Mouse (Mus musculus) brain, adult 2 months (tissue): ENCODE data around the gene Arhgef6.

Source experiments
- DNase-seq: peaks from one replicate; pipeline ENCODE4 v3.0.0; 2011; ENCODE audit warnings: low read depth, low spot score

Gene Arhgef6

GRCm38 (mm10) chrX:57303188-57303878 lies 35.2 kb downstream of the Arhgef6 start:
- peak; percentile 37 for DNase-seq

GRCm38 (mm10) chrX:57298946-57299345 lies 39.6 kb downstream of the Arhgef6 start:
- DNase-seq: peak; percentile 3

- no peak for DNase-seq
These were observed 50.1 kb downstream of the Arhgef6 start for GRCm38 (mm10) chrX:57288458-57288857.

- no peak for DNase-seq
These were observed 52.2 kb downstream of the Arhgef6 start for GRCm38 (mm10) chrX:57286281-57286680.

GRCm38 (mm10) chrX:57282184-57282583 lies 56.3 kb downstream of the Arhgef6 start:
- no peak for DNase-seq

GRCm38 (mm10) chrX:57277560-57278335 lies 60.8 kb downstream of the Arhgef6 start:
- no peak for DNase-seq

- no peak for DNase-seq
These were observed 75.0 kb downstream of the Arhgef6 start for GRCm38 (mm10) chrX:57263515-57263914.

GRCm38 (mm10) chrX:57260744-57261143 lies 77.8 kb downstream of the Arhgef6 start:
- peak; percentile 43 for DNase-seq

GRCm38 (mm10) chrX:57253329-57254055 lies 85.0 kb downstream of the Arhgef6 start:
- no peak for DNase-seq

- no peak for DNase-seq
These were observed 100.0 kb downstream of the Arhgef6 start for GRCm38 (mm10) chrX:57238572-57238971.

- DNase-seq: no peak
These were observed 102.5 kb downstream of the Arhgef6 start for GRCm38 (mm10) chrX:57235982-57236381.

GRCm38 (mm10) chrX:57233596-57233995 lies 104.9 kb downstream of the Arhgef6 start:
- DNase-seq: peak; percentile 64

- no peak for DNase-seq
These were observed 110.4 kb downstream of the Arhgef6 start for GRCm38 (mm10) chrX:57228178-57228577.

- peak; percentile 61 for DNase-seq
These were observed 115.2 kb downstream of the Arhgef6 start for GRCm38 (mm10) chrX:57223301-57223700.

- DNase-seq: no peak
These were observed 116.6 kb downstream of the Arhgef6 start for GRCm38 (mm10) chrX:57221881-57222280.

- no peak for DNase-seq
These were observed 119.0 kb downstream of the Arhgef6 start for GRCm38 (mm10) chrX:57219563-57219962.

- DNase-seq: no peak
These were observed 122.3 kb downstream of the Arhgef6 start for GRCm38 (mm10) chrX:57216271-57216670.

GRCm38 (mm10) chrX:57215495-57215894 lies 123.0 kb downstream of the Arhgef6 start:
- DNase-seq: no peak

- DNase-seq: peak; percentile 5
These were observed 125.7 kb downstream of the Arhgef6 start for GRCm38 (mm10) chrX:57212862-57213261.

- no peak for DNase-seq
These were observed 126.7 kb downstream of the Arhgef6 start, which contains the start of gene Cd40lg for GRCm38 (mm10) chrX:57211876-57212275. TSS of gene Cd40lg (plus strand) at chrX:57212143.

GRCm38 (mm10) chrX:57210591-57210990 lies 127.9 kb downstream of the Arhgef6 start:
- DNase-seq: no peak

- DNase-seq: no peak
These were observed 138.1 kb downstream of the Arhgef6 start for GRCm38 (mm10) chrX:57200397-57200796.
